Mouse (Mus musculus): ENCODE measurements at regions not wholly inside any gene's neighbourhood (a gene's known extent, or its start where the extent isn't known, plus 50 kb on each side); places are given as distances from the start of the nearest gene placed in this dataset.
A peak's percentile ranks its signal among the peaks of the same experiment; 100 is the strongest.

DNA sequence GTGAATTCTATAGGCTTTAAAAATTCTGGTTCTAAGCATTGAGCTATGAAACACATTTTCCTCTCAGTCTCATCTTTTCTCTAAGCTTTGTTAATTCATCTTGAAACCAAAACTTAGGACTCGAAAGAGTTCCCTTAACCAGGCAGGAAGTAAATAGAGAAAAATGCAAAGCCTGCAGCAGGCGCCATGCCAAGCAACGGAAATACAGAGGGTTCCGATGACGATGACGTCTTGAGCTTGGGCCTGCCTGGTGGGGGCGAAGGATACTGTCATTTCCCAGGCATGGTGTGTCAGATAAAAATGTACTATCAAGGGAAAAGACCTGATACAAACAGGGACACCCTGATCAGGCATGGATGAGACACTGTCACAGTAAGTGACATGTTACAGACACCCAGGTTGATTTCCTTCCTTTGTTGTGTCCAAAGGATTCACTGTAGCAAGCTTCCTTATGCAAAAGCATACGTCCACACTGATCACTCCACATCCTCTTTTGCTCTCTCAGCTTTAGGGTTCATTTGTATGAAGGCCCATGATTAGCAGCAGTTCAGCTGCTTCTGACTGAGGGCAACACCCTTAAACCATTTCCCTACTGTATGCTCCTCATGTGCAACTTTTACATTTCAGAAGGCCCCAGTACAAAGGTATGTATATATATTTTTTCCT lies 135.0 kb downstream of the Cemip2 start:
- TF ChIP-seq EP300 (IDR thresholded peaks at IDR 0.05; ENCODE audit: low read depth) (no peak), CTCF (IDR thresholded peaks at IDR 0.05; ENCODE audit: low read depth) (no peak)
- Histone ChIP-seq H3K27ac (no peak overlapping the region), H3K36me3 (replicated peaks; ENCODE audit: control insufficient read depth, insufficient read depth, low read depth) (no peaks in the 10 kb centered on the region), H3K4me1 (replicated peaks; ENCODE audit: control insufficient read depth in 2 of 2, insufficient read depth in 2 of 2, low read length in 1 of 2) (no peaks in the 10 kb centered on the region), H3K27me3 (ENCODE audit: control insufficient read depth, insufficient read depth, low read length) (no peaks in the 10 kb centered on the region), H3K9me3 (ENCODE audit: control insufficient read depth, low read length) (no peaks in the 10 kb centered on the region), H3K4me3 (ENCODE audit: insufficient read depth in 1 of 2, low read depth in 2 of 2, low read length in 2 of 2) (no peak overlapping the region), H3K9ac (replicated peaks) (no peak overlapping the region), H3K4me2 (ENCODE audit: low read depth) (no peak overlapping the region)
- WGBS (ENCODE audit: insufficient replicate concordance) = 33% methylated on average over 8 of the region's 8 CpGs
- DNase-seq (ENCODE audit: low read depth in 3 of 3, low spot score in 3 of 3) = no peak
- 0 out of 2 replicates have a peak, but pooled peaks have one; percentile 41 for ATAC-seq (ENCODE audit: insufficient read depth)

DNA sequence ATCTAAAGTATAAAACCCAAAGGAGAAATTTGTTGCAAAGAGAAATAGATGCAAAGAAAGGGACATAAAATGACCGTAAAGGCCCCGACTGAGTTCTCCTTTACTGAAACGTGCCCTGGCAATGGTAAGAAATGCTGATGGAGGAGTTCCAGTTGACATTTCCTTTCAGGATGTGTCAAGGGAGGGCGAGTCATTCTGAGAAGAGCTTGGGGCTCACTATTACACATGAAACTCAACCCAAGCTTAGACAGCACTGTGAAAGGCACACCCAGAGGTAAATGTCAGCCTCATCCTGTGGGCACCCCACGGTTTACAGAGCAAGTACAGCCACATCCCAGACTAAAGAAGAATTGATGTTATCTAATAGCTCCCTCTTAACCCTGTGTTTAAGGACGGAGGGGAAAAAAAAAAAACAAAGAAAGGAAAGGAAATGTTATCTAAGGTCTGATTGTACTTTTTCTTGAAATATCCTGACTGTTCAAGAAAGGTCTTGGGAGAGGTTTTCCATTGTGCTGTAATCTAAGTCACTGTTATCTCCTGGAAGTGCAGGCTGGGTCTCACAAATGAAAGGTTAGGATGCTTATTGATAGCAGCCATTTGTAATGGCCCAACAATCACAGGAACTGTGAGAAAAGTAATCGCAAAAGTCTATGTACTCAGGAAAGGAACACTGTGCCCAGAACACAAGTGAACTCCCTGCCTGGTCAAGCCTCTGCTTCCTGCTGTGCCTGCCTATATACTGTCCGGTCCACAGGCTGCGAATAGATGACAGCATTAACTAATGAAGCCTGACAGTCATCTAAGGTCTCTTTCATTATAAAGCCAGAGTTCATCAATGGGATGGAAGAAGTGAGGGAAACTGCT lies 135.8 kb downstream of the Cemip2 start:
- Histone ChIP-seq H3K9ac (replicated peaks) (no peak overlapping the region), H3K27ac (no peak overlapping the region), H3K4me2 (ENCODE audit: low read depth) (no peak overlapping the region), H3K9me3 (ENCODE audit: control insufficient read depth, low read length) (no peaks in the 10 kb centered on the region), H3K4me1 (replicated peaks; ENCODE audit: control insufficient read depth in 2 of 2, insufficient read depth in 2 of 2, low read length in 1 of 2) (no peaks in the 10 kb centered on the region), H3K4me3 (ENCODE audit: insufficient read depth in 1 of 2, low read depth in 2 of 2, low read length in 2 of 2) (no peak overlapping the region), H3K36me3 (replicated peaks; ENCODE audit: control insufficient read depth, insufficient read depth, low read depth) (no peaks in the 10 kb centered on the region), H3K27me3 (ENCODE audit: control insufficient read depth, insufficient read depth, low read length) (no peaks in the 10 kb centered on the region)
- TF ChIP-seq EP300 (IDR thresholded peaks at IDR 0.05; ENCODE audit: low read depth) (no peak), CTCF (IDR thresholded peaks at IDR 0.05; ENCODE audit: low read depth) (no peak)
- WGBS (ENCODE audit: insufficient replicate concordance) = 26% methylated on average over 9 of the region's 9 CpGs
- ATAC-seq (ENCODE audit: insufficient read depth) = peak; percentile 35; the same call in 1 of the 2 replicates
- DNase-seq (ENCODE audit: low read depth in 3 of 3, low spot score in 3 of 3) = no peak

DNA sequence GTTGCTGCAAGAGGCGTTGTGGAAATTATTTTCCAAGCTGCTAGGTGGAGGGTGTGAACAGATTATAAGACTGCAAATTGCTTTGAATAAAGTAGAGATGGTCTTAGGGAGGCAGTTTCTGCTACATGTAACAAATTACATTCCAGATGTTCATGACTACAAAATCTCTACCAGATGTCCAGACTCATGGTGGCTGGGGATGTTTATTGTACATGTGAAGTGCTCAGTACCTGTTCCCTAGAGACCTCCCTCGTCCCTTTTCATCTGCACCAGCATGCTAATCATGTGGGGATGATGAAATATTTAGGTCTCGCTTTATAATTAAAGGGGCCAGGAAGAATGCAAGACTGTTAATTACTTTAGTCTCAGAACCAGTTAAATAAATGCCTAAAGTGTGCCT lies 136.5 kb downstream of the Cemip2 start:
- H3K27me3 ChIP-seq (ENCODE audit: control insufficient read depth, insufficient read depth, low read length) = no peaks in the 10 kb centered on the region
- TF ChIP-seq CTCF (IDR thresholded peaks at IDR 0.05; ENCODE audit: low read depth) (no peak), EP300 (IDR thresholded peaks at IDR 0.05; ENCODE audit: low read depth) (no peak)
- no peaks in the 10 kb centered on the region for H3K4me1 ChIP-seq (replicated peaks; ENCODE audit: control insufficient read depth in 2 of 2, insufficient read depth in 2 of 2, low read length in 1 of 2)
- H3K4me3 ChIP-seq (ENCODE audit: insufficient read depth in 1 of 2, low read depth in 2 of 2, low read length in 2 of 2) = no peak overlapping the region
- DNase-seq (ENCODE audit: low read depth in 3 of 3, low spot score in 3 of 3) (no peak), ATAC-seq (ENCODE audit: insufficient read depth) (no peak)
- H3K9ac ChIP-seq (replicated peaks) = no peak overlapping the region
- no peak overlapping the region for H3K27ac ChIP-seq
- H3K9me3 ChIP-seq (ENCODE audit: control insufficient read depth, low read length) = no peaks in the 10 kb centered on the region
- H3K4me2 ChIP-seq (ENCODE audit: low read depth) = no peak overlapping the region
- WGBS (ENCODE audit: insufficient replicate concordance) = 50% methylated on average over 3 of the region's 3 CpGs
- no peaks in the 10 kb centered on the region for H3K36me3 ChIP-seq (replicated peaks; ENCODE audit: control insufficient read depth, insufficient read depth, low read depth)

DNA sequence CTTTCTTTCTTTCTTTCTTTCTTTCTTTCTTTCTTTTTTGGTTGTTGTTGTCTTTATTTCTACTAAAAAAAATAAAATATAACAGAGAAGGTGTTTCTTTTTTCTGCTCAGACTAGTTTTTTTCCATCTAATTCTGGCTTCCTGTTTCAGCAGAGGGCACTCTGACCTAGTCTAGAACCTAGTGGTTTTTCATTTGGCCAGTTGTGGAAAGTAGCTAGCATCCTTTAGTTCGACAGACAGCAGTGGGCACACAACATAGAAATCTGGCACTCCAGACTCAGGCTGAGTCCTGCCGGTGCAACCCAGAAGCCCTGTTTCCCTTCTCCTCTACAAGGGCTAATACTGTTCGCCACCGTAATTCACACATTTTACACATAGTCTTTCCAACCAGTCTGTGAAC lies 140.0 kb downstream of the Cemip2 start:
- H3K36me3 ChIP-seq (replicated peaks; ENCODE audit: control insufficient read depth, insufficient read depth, low read depth) = no peaks in the 10 kb centered on the region
- no peak overlapping the region for H3K27ac ChIP-seq
- ATAC-seq (ENCODE audit: insufficient read depth) (no peak), DNase-seq (ENCODE audit: low read depth in 3 of 3, low spot score in 3 of 3) (no peak)
- H3K27me3 ChIP-seq (ENCODE audit: control insufficient read depth, insufficient read depth, low read length) = no peaks in the 10 kb centered on the region
- no peak overlapping the region for H3K4me3 ChIP-seq (ENCODE audit: insufficient read depth in 1 of 2, low read depth in 2 of 2, low read length in 2 of 2)
- H3K4me2 ChIP-seq (ENCODE audit: low read depth) = no peak overlapping the region
- 59% methylated on average over 4 of the region's 4 CpGs for WGBS (ENCODE audit: insufficient replicate concordance)
- H3K4me1 ChIP-seq (replicated peaks; ENCODE audit: control insufficient read depth in 2 of 2, insufficient read depth in 2 of 2, low read length in 1 of 2) = no peaks in the 10 kb centered on the region
- H3K9ac ChIP-seq (replicated peaks) = no peak overlapping the region
- TF ChIP-seq EP300 (IDR thresholded peaks at IDR 0.05; ENCODE audit: low read depth) (no peak), CTCF (IDR thresholded peaks at IDR 0.05; ENCODE audit: low read depth) (no peak)
- H3K9me3 ChIP-seq (ENCODE audit: control insufficient read depth, low read length) = no peaks in the 10 kb centered on the region

- no peak overlapping the region for H3K27ac ChIP-seq
- no peaks in the 10 kb centered on the region for H3K27me3 ChIP-seq (ENCODE audit: control insufficient read depth, insufficient read depth, low read length)
- no peak overlapping the region for H3K9ac ChIP-seq (replicated peaks)
- no peak for DNase-seq (ENCODE audit: low read depth in 3 of 3, low spot score in 3 of 3)
- no peak overlapping the region for H3K4me3 ChIP-seq (ENCODE audit: insufficient read depth in 1 of 2, low read depth in 2 of 2, low read length in 2 of 2)
- no peak for TF ChIP-seq CTCF (IDR thresholded peaks at IDR 0.05; ENCODE audit: low read depth)
- TF ChIP-seq EP300 (IDR thresholded peaks at IDR 0.05; ENCODE audit: low read depth) = no peak
- no peaks in the 10 kb centered on the region for H3K36me3 ChIP-seq (replicated peaks; ENCODE audit: control insufficient read depth, insufficient read depth, low read depth)
- H3K4me2 ChIP-seq (ENCODE audit: low read depth) = no peak overlapping the region
- ATAC-seq (ENCODE audit: insufficient read depth) = no peak
- WGBS (ENCODE audit: insufficient replicate concordance) = 45% methylated on average over 3 of the region's 3 CpGs
- no peaks in the 10 kb centered on the region for H3K4me1 ChIP-seq (replicated peaks; ENCODE audit: control insufficient read depth in 2 of 2, insufficient read depth in 2 of 2, low read length in 1 of 2)
- no peaks in the 10 kb centered on the region for H3K9me3 ChIP-seq (ENCODE audit: control insufficient read depth, low read length)
Measured at GRCm38 (mm10) chr19:21919074-21919473, 140.9 kb downstream of the Cemip2 start.

Measured in liver, embryonic 14.5 days (tissue).